Mouse (Mus musculus) MN1 (cell line): ENCODE measurements around the gene Il1r1.

Experiments used
- DNase-seq: peaks from one replicate; pipeline ENCODE4 v3.0.0-alpha.2; 2016; ENCODE audit warnings: low spot score

The Il1r1 gene

DNA sequence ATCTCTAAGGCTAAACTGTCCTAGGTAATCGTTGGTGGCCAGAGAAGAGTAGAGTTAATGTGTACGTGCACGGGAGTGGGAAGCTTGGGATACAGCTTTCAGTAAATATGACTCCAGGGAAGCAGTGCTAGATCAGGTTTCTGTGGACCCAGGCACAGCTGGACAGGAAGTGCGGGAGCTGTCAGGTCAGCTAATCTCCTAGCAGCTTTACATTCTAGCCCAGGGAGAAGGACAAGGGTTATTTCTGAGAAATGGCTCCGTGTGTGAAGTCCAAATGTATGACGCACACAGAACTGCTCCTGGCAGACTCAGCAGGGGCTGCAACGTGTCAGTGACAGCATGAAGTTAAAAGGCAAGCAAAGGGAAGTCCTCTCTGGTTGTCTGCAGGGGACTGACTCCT is 8.3 kb downstream of the Il1r1 start:
- no peak for DNase-seq

DNA sequence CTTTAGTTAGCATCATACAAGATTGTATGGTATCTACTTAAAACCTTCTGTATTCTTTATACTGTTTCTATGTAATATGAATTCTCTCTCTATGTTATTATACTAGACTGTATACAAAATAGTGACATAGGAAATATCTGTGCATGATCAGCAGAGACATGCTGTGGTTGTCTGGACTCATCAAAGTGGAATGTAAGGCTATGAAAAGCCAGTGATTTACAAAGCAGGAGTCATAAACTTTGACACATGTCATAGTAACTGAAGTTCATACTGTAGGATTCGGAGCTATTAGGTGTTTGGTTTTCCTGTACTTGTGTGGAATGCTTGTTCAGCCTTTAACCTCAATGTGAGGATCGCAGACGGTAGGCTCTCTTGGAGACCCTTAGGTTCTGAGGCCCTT is 8.7 kb downstream of the Il1r1 start:
- DNase-seq: no peak

DNA sequence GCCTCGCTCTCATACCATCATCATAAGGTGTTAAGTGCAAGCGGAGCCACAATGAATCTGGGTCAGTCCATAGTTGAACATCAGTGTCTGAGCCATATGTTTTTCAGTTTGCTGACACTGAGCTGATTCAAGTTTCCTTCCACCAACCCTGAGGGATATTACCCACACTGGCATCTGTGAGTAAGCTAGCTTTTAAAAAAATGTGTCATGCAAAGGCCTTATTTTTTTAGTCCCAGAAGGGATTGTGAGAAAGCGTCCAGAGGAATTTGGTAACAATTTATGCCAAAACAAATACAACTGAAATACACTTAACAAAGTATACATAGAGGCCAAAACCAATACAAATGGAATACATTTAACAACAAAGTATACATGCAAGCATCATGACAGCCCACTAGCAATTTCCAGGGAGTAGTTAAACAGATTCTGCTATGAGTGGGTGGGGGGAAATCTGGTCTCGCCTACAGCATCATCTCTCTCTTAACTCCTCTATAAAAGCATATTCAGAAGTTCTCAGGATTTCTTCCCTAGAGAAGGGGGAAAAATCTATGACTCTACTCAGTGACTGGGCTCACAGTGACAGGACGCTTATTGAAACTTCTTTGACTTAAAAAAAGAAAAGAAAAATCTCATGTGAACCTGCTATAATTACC is 10.8 kb downstream of the Il1r1 start:
- no peak for DNase-seq

DNA sequence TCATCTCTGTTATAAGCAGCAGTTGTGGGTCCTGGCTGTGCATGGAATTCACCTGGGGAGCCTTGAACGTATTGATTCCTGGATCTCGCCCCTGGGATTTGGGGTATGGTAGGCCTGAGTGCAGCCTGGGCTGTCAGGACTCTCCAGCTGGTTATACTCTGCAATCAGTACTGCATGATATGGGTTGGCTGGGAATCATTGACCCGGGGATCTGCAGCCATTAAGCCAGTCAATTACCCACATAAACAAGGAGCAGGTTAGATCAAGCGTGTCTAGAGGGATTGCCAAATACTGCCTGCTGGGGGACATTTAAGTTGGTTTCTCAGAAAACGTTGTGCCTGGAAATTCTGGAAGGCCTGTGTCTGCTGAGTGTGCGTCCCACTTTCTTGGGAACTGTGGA is 11.8 kb downstream of the Il1r1 start:
- no peak for DNase-seq

DNA sequence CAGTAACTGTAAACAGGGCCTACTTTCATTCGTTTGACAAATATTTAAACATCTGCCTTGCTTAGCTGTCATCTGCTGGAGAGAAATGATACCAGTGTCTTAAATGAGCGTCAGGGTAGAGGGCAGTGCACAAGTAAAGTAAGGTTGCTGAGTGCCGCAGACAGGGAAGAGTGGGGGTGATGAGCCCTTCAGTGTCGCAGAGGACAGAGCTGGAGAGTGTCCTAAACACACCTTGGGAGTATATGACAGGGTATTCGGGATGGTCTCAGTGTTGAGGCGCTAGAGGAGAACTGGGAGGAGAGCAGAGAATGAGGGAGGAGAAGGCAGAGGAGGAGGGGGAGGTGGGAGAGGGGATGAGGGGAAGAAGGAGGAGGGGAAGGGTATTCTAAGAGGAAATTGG is 12.2 kb downstream of the Il1r1 start:
- DNase-seq: no peak

DNA sequence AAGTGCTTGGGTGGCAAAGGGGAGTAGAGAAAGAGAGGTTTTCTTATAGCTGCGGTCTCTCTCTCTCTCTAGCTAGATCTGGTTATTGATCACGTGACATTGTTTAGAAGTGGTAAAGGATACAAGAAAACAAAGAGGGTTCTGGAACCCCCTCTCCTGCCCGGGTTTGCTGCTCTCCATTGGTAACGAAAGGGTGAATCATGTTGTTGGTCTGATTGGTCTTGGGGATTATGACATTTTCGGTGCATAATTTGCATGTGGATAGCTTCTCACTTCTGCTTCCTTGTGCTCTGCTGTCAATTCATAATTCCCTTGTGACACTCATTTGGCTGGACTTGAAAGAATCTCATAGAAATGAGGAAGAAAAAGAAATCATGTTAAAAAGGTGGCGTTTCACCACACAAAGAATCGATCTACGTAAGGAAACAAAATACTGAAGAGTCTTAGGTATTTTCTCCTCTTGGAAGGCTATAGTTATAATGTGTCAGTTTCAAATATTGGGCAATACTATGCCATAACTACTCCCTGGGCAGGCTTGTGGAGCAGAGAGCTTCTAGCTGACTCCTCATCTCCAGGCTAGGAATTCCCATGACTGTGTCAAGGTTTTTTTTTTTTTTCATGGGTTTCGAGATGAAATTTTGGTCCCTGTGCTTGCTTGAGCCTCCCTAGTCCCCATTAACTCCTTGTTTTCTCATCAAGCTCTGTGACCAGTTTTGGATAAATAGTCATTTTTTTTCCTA is 15.6 kb downstream of the Il1r1 start:
- DNase-seq: no peak

DNA sequence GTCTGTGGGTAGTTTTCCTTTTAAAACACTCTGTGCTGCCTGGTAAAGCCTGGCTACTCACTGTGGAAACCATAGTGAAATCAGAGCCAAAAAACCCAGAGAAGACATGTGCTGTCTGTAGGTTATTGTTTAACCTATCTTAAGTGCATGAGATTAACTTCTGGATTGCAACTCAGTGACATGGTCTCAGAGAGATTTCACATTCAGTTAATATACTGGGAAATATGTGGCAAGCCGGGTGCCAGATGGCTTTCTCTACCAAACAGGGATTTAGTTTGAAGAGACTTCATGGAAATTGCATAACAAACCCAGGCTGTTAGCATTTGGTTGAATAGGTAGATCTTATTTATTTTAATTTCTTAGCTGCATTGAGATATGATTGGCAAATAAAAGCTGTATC is 17.8 kb downstream of the Il1r1 start:
- DNase-seq: no peak

DNA sequence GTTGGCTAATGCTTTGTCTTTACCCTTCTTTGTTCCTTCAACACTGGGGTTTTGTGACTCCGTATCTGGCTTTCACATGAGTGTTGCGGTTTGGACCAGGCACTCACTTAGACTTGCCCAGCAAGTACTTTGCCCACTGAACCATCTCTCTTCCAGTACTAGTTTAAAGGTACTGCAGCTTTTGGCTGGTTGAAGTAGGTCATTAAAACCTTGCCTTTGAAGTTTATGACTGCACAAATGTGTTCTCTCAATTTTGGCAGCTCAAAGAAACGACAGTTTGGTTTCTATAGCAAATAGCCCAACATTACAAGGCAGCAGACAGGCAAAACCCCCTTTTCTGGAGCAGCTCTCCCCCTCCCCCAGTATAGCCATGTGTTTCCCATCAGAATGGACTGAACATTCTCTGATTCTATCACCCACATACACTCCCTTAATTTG is 18.7 kb downstream of the Il1r1 start:
- no peak for DNase-seq

DNA sequence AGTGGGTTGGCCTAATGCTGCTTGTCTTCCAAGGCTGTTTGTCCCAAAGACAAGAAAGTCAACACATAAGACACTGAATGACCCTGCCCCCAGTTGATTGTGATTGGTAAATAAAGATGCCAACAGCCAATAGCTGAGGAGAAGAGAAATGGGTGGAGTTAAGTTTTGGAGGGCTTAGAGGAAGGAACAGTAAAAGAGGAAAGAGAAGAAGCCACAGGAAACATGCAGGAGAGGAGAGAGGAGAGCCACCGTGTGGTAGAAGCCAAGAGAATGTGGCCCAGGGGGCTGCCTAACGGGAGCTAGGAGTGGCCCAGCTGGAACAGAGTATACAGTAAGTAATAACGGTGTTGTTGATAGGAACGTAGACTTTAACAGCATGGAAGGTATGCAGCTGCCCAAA is 25.5 kb downstream of the Il1r1 start:
- DNase-seq: no peak

DNA sequence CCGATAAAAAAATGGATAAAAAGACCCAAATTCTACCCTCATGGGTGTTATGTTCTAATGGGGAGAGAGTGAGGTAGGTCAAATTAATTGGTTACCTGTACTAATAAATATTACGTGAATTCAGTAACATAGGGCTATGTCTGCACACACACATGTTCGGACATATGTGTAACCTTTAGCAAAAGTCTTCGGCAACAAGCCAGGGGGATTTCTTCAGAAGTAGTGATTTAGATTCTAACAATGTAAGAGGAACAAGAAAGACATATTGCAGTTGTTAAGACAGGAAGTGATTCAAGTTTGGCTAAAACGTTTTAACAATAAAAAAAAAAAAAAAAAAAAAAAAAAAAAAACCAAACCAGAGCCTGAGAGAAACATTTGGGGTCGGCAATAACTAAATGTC is 27.6 kb downstream of the Il1r1 start:
- DNase-seq: no peak

DNA sequence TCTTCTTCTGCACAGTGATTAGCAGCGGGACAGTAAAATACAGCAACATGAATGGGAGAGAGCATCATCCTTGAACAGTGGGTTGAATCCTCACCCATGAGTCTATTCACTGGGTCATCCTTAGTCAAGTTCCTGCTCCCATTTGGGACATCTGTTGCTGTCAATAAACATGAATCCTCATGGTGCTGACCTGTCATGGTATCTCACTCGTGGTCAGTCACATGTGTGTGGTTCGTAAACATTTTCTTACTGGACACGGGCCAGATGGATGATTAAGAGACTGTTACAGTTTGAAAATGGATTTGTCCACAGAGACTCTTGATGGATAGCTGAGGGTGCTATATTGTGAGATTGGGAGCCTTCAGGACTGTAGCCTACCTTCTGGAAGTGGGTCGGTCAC is 29.1 kb downstream of the Il1r1 start:
- DNase-seq: no peak

DNA sequence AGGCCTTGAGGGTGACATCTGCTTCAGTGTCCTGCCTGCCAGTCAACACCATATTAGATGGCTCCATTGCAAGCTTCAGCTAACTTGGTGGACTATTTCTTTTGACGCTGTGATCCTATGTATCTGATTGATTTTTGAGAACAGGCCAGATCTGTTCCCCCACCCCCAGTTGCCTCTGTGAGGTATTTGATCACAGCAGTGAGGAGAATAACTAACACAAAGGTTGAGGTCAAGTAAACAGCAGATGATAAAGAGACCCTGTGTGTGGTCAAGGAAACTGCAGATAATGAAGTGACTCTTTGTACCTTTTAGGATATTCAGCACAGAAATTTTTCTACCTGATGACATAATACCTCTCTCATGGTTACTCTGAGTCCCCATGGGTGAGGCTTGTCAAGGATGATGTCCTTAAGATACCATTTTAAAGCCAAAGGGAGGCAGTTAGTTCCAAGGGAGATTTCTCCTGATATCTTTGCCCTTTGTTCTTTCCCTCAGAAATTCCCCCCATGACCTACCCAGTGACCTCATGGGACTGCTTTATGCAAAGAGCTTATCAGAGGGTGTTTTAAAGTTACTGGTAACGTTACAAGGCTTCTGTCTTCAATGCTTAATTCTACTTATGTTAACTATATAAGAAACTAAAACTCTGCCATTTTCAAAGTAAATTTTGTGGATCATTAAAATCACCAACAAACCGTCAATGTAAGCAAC is 29.6 kb downstream of the Il1r1 start:
- no peak for DNase-seq

DNA sequence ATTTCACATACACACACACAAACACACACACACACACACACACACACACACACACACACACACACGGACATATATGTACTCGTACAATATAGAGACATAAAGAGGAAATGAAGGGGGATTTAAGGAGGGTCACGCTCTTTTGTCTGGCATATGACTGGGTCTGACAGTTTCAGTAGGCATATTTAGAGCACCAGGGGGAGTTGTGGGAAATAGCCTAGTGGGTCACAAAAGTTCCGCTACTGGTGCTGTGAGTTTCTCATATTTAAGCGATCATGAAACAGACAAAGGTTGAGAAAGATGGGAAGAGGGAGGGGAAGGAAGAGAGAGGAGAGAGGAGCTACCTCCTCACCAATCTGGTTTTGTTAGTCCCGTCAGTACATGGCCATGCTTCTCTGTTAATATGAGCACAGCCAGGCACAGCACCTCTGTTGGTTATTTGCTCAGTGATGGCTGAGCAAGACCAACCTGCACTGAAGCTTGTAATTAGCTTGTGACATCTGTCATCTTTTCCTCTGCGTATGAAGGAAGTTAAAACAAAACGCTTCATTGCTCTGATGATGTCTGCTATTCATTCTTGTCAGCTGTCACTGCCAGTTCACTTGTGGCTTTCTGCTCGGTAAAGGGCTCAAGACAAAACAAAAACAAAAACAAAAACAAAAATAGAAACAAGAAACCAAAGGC is 37.7 kb downstream of the Il1r1 start:
- no peak for DNase-seq

DNA sequence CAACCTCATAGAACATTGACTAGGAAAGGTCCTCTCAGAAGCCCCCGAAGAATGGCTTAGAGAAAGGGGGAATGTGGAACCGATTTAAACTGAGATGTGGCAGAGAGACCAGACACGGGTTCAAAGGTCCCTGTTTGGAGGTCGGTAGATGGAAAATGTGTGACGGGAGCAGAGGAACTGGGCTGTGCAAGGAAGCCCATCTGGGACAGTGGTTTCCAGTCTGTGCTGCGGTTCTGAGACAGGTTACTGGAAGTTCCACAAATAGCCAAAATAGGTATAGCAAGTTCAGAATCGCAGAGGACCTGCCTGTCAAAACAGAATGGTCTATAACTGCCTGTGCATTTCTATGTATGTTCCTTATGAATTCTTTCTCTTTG is 38.2 kb downstream of the Il1r1 start:
- no peak for DNase-seq

DNA sequence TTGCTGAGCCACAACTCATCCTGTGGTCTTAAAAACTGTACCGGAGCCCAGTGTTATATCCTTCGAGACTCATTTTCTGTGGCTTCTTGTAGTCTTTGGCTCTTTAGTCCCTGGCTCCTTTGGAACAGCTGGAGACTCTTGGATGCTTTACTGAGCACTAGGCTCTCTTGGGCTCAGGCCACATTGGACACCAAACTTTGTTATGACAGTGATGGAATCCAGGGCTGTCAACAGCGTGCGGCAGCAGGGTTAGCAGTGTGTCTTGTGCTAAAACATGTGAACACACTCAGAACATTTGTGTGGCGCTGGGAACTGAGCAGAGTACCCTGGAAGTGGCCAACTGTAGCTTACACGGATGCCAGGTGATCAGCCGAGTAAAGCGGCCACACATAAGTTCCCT is 38.8 kb downstream of the Il1r1 start:
- no peak for DNase-seq

DNA sequence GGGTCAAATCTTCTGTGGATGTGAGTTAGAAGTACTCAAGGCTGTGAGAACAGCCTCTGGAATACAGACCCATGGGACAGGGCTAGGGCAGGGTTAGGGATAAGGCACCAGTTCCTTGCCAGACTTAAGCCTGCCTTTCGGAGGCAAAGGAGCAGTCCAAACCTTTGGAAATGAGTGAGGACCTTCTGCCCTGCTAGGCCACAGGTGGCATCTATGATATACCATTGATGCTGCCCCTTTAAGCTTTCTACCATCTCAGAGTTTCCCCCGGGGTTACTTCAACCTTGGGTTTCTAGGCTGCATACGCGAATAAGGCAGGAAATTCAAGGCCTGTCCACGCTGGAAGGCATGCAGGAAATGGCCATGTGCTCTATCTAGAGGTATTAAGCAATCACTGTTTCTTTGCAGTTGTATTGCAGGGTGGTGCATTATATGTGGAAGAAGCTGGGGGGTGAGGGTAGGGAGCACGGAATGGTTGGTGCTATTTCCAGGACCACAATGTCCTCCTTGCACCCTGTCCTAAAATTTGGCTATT is 40.5 kb downstream of the Il1r1 start:
- DNase-seq: no peak

DNA sequence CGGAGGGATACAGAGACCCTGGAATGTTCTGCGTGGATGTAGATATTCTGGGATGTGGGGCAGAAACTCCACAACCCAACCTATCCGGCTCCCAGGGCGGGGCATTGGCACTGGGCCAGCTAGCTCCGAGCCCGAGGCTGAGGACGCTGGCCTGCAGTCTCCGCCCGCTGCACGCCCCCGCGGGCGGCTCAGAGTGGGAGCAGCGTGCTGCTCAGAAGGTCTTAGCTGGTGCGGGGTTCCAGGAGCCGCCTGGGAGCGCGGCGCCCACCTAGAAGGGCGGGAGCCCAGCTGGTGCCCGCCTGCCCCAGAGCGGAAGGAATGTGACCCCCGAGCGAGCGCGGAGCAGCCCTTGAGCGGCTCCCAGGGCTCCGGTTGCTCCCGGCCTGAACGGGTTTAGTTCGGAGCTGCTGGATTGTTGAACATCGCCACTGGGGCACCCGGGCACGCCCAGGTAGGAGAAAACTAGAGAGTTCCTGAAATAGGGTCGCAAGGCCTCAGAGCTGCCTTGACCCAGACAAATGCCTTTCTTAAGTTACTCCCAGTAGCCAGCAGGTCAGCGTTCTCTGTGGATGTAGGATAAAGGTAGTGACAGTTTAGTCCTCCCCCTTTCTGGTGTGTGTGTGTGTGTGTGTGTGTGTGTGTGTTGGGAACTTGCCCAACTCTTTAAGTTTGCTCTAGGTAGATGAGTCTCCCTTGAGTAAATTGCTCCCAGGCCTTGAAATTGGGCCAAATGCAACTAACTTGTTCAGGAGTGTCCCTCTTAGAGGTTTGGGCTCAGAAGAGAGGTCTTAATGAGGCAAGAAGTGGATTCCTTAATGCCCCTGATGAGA is 41.8 kb downstream of the Il1r1 start:
- DNase-seq: no peak

DNA sequence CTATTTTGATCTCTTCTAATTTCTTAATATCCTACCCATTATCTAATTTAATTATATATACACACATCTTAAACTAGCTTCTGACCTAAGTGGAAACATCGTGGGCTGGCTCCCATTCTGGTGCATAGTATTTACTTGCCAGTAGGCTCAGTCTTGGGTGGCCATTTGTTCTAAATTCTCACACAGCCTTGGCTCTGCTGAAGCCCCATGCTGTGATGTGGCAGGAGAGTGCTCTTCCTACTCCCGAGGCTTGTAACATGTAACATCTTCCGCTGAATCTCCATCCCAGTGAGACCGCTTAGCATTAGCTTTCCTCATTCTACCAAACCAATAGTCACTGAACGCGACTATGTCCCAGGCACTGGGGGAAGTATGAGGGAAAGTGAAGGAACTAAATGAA is 43.0 kb downstream of the Il1r1 start:
- no peak for DNase-seq

DNA sequence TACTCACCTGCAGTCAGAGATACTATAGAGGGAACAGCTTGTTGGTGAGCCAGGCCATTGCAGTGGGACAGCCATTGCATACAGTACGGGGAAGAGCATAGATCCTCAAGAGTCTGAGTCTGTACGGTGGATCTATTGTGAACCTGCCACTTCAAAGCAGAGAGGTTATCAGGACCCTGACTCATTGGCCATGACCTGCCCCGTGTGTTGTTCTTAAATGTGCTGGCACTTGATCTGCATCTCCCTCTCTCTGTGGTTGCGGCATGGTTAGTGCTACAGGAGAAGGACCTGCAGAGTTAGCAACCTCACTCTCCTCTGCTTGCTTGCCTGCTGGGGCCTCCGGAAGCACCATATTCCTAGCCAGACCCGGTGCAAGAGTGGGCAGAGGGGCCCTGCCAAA is 43.7 kb downstream of the Il1r1 start:
- DNase-seq: no peak

DNA sequence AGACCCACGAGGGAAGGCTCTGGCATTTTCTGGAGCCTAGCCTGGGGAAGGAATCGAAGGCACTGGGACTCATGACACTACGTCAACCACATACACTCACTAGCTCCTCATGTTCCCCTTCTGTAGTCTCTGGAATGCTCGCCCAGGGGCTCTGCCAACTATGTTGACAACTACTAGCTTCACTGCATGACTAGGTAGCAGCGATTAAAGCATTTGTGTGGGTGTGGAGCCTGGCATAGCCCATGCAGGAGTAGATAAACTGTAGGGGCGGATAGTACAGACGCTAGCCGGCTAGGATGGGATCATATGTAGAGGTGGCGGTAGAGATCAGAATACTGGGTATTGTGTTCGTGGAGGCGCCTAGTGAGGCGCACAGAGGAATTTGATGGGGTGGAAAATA is 45.5 kb downstream of the Il1r1 start:
- DNase-seq: no peak

DNA sequence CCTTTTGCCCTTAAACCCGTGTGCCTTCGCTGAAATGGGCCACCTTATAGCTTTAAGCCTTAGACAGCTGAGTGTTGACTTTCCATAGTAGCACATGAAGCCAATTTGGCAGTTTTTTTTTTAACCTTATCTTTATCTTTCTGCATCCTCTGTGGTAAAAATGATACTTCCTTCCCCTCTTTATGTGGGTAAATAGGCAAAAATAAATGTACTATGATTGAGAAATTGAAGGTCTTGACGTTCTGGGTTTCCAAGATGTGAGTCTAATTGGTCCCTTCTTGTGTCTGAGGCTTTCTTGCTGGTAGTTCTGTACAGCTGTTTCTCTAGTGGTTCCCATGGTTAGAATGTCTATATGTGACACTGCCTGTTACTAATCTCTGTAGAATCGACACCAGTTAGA is 46.2 kb downstream of the Il1r1 start:
- no peak for DNase-seq
